ENCODE assay signal across 8 mouse cellular contexts in genomic region chr1:64020672-64021635, GRCm38 (mm10).
DNase-seq lines count a peak whose midpoint lies in the region; ATAC-seq and TF ChIP-seq lines count a peak whose summit lies in the region.

No protein-coding gene starts in this region.

- peak overlapping the region; percentile 32 for H3K4me3 ChIP-seq in embryonic facial prominence, embryonic 10.5 days
- H3K4me3 ChIP-seq in heart, postnatal 0 days (ENCODE audit: low read depth, low read length): peak overlapping the region; percentile 15; the same call in 1 of the 2 replicates
- peak overlapping the region; percentile 50 for H3K4me3 ChIP-seq in megakaryocyte, embryonic 14.5 days (replicated peaks)

- DNase-seq in kidney, adult 18-20 months: peak; percentile 13
- no peak for DNase-seq in kidney, adult 8-10 months
- peak; percentile 67 for DNase-seq in embryonic facial prominence, embryonic 10.5 days (ENCODE audit: low spot score)
- DNase-seq in heart, postnatal 0 days (ENCODE audit: low spot score): peak; percentile 43
- peak; percentile 68 to 76 for DNase-seq in layer of hippocampus, postnatal 10 days (ENCODE audit: low spot score in 2 of 2)
- DNase-seq in testis, postnatal 10 days (ENCODE audit: low spot score): peak; percentile 56
- DNase-seq in urinary bladder, postnatal 25 days (ENCODE audit: low spot score): no peak

- no peaks in the 10 kb centered on the region for H3K27me3 ChIP-seq in embryonic facial prominence, embryonic 10.5 days (replicated peaks; ENCODE audit: low read depth, poor library complexity, severe bottlenecking)
- no peaks in the 10 kb centered on the region for H3K27me3 ChIP-seq in heart, postnatal 0 days (ENCODE audit: control insufficient read depth, insufficient read depth, low read length)
- H3K27me3 ChIP-seq in megakaryocyte, embryonic 14.5 days (replicated peaks): peaks cover 11% of the 10 kb centered on the region

- H3K4me1 ChIP-seq in embryonic facial prominence, embryonic 10.5 days: peaks cover 34% of the 10 kb centered on the region
- peaks cover 22% of the 10 kb centered on the region for H3K4me1 ChIP-seq in heart, postnatal 0 days (ENCODE audit: control insufficient read depth, insufficient read depth)
- peaks cover 65% of the 10 kb centered on the region for H3K4me1 ChIP-seq in megakaryocyte, embryonic 14.5 days

- H3K4me2 ChIP-seq in heart, postnatal 0 days (ENCODE audit: low read depth, low read length): peak overlapping the region; percentile 34

- H3K9me3 ChIP-seq in embryonic facial prominence, embryonic 10.5 days: no peaks in the 10 kb centered on the region
- H3K9me3 ChIP-seq in heart, postnatal 0 days (replicated peaks; ENCODE audit: control insufficient read depth, low read length): no peaks in the 10 kb centered on the region
- H3K9me3 ChIP-seq in megakaryocyte, embryonic 14.5 days: peaks cover under 1% of the 10 kb centered on the region; the same call in 1 of the 2 replicates

- TF ChIP-seq EP300 in heart, postnatal 0 days (IDR thresholded peaks at IDR 0.05; ENCODE audit: low read depth): no peak

- peak overlapping the region; percentile 81 for H3K27ac ChIP-seq in embryonic facial prominence, embryonic 10.5 days (replicated peaks)
- peak overlapping the region; percentile 79 for H3K27ac ChIP-seq in heart, postnatal 0 days (ENCODE audit: low read depth)

- ATAC-seq in heart, postnatal 0 days (ENCODE audit: insufficient read depth, low read depth): peak; percentile 56

- H3K9ac ChIP-seq in heart, postnatal 0 days (replicated peaks; ENCODE audit: low read depth, low read length): no peak overlapping the region

- peak; percentile 22 for TF ChIP-seq CTCF in heart, postnatal 0 days (IDR thresholded peaks at IDR 0.05; ENCODE audit: low read depth)

- WGBS in embryonic facial prominence, embryonic 10.5 days: 31% methylated on average over 19 of the region's 19 CpGs
- 30% methylated on average over 19 of the region's 19 CpGs for WGBS in heart, postnatal 0 days

- no peaks in the 10 kb centered on the region for H3K36me3 ChIP-seq in embryonic facial prominence, embryonic 10.5 days (replicated peaks)
- no peaks in the 10 kb centered on the region for H3K36me3 ChIP-seq in heart, postnatal 0 days (replicated peaks; ENCODE audit: control insufficient read depth, insufficient read depth, low read length)
- no peaks in the 10 kb centered on the region for H3K36me3 ChIP-seq in megakaryocyte, embryonic 14.5 days (replicated peaks; ENCODE audit: low read length)

Comparison
In these comparisons a context has a peak if more than half of its experiments do, and no peak if none do; other contexts are left out.
1. DNase-seq: peak in kidney, adult 18-20 months (single experiment), embryonic facial prominence, embryonic 10.5 days (single experiment), heart, postnatal 0 days (single experiment), layer of hippocampus, postnatal 10 days (2 of 2) and testis, postnatal 10 days (single experiment); none in kidney, adult 8-10 months (0 of 2) and urinary bladder, postnatal 25 days (single experiment).
2. Peak in every context shown above with its lines, with median percentiles within 50 percentile points of each other: H3K4me3 ChIP-seq.